Mouse (Mus musculus): Measurements from ENCODE around the gene Gm5741. TPM values are rescaled to one million over a fixed set of nuclear protein-coding genes. Genes with fewer than 3 reads are reported as not detected.

Gene Gm5741
- total and polyA plus RNA-seq, 2 experiments from 2014 or later: 2.2 TPM; not detected in 1

GRCm38 (mm10) chr8:85025098-85025932 lies 42.5 kb downstream of the Gm5741 start, which contains the start of gene Asna1:
Asna1 (minus strand) TSS chr8:85025281.
- DNase-seq (ENCODE audit: low spot score) (peak; percentile 96), ATAC-seq (ENCODE audit: low FRiP score) (peak; percentile 90)
- no peak for TF ChIP-seq CTCF (IDR thresholded peaks at IDR 0.05)
- WGBS: 8% methylated on average over 30 of the region's 30 CpGs
- Histone ChIP-seq H3K9ac (replicated peaks; ENCODE audit: low read length, poor library complexity, severe bottlenecking) (peak within 1 kb of the TSS; percentile 77), H3K27ac (ENCODE audit: low read depth, low read length) (peak within 1 kb of the TSS; percentile 59; the same call in 1 of the 2 replicates), H3K4me3 (ENCODE audit: low read depth, low read length) (peak within 1 kb of the TSS; percentile 98), H3K4me1 (ENCODE audit: insufficient read depth, low read length) (peaks cover 11% of the 10 kb centered on the region), H3K4me2 (ENCODE audit: low read depth, low read length, poor library complexity, severe bottlenecking) (peak within 1 kb of the TSS; percentile 92), H3K27me3 (ENCODE audit: insufficient read depth, low read length) (no peaks in the 10 kb centered on the region), H3K36me3 (ENCODE audit: insufficient read depth, low read length) (peaks cover 15% of the 10 kb centered on the region), H3K9me3 (ENCODE audit: low read length) (no peaks in the 10 kb centered on the region)

GRCm38 (mm10) chr8:85023846-85024245 lies 43.9 kb downstream of the Gm5741 start:
- Histone ChIP-seq H3K27ac (ENCODE audit: low read depth, low read length) (no peak overlapping the region), H3K9me3 (ENCODE audit: low read length) (no peaks in the 10 kb centered on the region), H3K36me3 (ENCODE audit: insufficient read depth, low read length) (peaks cover 22% of the 10 kb centered on the region), H3K9ac (replicated peaks; ENCODE audit: low read length, poor library complexity, severe bottlenecking) (no peak overlapping the region), H3K4me1 (ENCODE audit: insufficient read depth, low read length) (peaks cover 11% of the 10 kb centered on the region), H3K4me2 (ENCODE audit: low read depth, low read length, poor library complexity, severe bottlenecking) (peak overlapping the region; percentile 92; the same call in 1 of the 2 replicates), H3K4me3 (ENCODE audit: low read depth, low read length) (peak overlapping the region; percentile 98; the same call in 1 of the 2 replicates), H3K27me3 (ENCODE audit: insufficient read depth, low read length) (no peaks in the 10 kb centered on the region)
- no peak for TF ChIP-seq CTCF (IDR thresholded peaks at IDR 0.05)
- WGBS: 99% methylated on average over 3 of the region's 3 CpGs
- ATAC-seq (ENCODE audit: low FRiP score) (no peak), DNase-seq (ENCODE audit: low spot score) (no peak)

- H3K27ac ChIP-seq (ENCODE audit: low read depth, low read length): no peak overlapping the region
- no peak for DNase-seq (ENCODE audit: low spot score)
- H3K9ac ChIP-seq (replicated peaks; ENCODE audit: low read length, poor library complexity, severe bottlenecking): no peak overlapping the region
- H3K27me3 ChIP-seq (ENCODE audit: insufficient read depth, low read length): no peaks in the 10 kb centered on the region
- ATAC-seq (ENCODE audit: low FRiP score): no peak
- H3K4me3 ChIP-seq (ENCODE audit: low read depth, low read length): no peak overlapping the region
- WGBS: 96% methylated on average over 3 of the region's 3 CpGs
- peaks cover 4% of the 10 kb centered on the region; the same call in 1 of the 2 replicates for H3K4me1 ChIP-seq (ENCODE audit: insufficient read depth, low read length)
- peak; percentile 31 for TF ChIP-seq CTCF (IDR thresholded peaks at IDR 0.05)
- no peaks in the 10 kb centered on the region for H3K9me3 ChIP-seq (ENCODE audit: low read length)
- peaks cover 33% of the 10 kb centered on the region for H3K36me3 ChIP-seq (ENCODE audit: insufficient read depth, low read length)
- H3K4me2 ChIP-seq (ENCODE audit: low read depth, low read length, poor library complexity, severe bottlenecking): no peak overlapping the region
Measured at GRCm38 (mm10) chr8:85021514-85022055, 46.2 kb downstream of the Gm5741 start.

Small RNAs within 50 kb of the gene (microRNA-seq; reads per million reads assigned to microRNA genes)
- gene Gm23388 (ENCODE audit: borderline number of aligned reads) (not detected), gene Mir7070 (ENCODE audit: borderline number of aligned reads) (3.4 reads per million, percentile 2 among the genes with 10 or more reads in this experiment)

Other genes with a start within 250 kb of the Gm5741 start
- gene Dand5, start 245.2 kb downstream of the Gm5741 start, total RNA-seq (2014; rRNA removed): 7.6 and 7.7 TPM in 2 replicates
- gene Dand5, start 245.2 kb downstream of the Gm5741 start, polyA plus RNA-seq (2015; fragmentation: Nextera tagmentation; extraction: Ambion mirVana): 12.6 and 14.5 TPM in 2 replicates
- gene Gadd45gip1, start 236.5 kb downstream of the Gm5741 start, total RNA-seq (2014; rRNA removed): 27.5 and 28.2 TPM in 2 replicates
- 42.9 and 45.1 TPM in 2 replicates for gene Gadd45gip1, start 236.5 kb downstream of the Gm5741 start, polyA plus RNA-seq (2015; fragmentation: Nextera tagmentation; extraction: Ambion mirVana)
- 43.8 and 57.5 TPM in 2 replicates for gene Rad23a, start 227.3 kb downstream of the Gm5741 start, total RNA-seq (2014; rRNA removed)
- gene Rad23a, start 227.3 kb downstream of the Gm5741 start, polyA plus RNA-seq (2015; fragmentation: Nextera tagmentation; extraction: Ambion mirVana): 83.5 and 88.3 TPM in 2 replicates
- gene Calr, start 221.0 kb downstream of the Gm5741 start, total RNA-seq (2014; rRNA removed): 369 and 436 TPM in 2 replicates
- gene Calr, start 221.0 kb downstream of the Gm5741 start, polyA plus RNA-seq (2015; fragmentation: Nextera tagmentation; extraction: Ambion mirVana): 444 and 445 TPM in 2 replicates
- gene Farsa, start 211.0 kb downstream of the Gm5741 start, total RNA-seq (2014; rRNA removed): 74.8 and 84.6 TPM in 2 replicates
- gene Farsa, start 211.0 kb downstream of the Gm5741 start, polyA plus RNA-seq (2015; fragmentation: Nextera tagmentation; extraction: Ambion mirVana): 92.7 and 103 TPM in 2 replicates
- 29.5 and 31.7 TPM in 2 replicates for gene Syce2, start 195.9 kb downstream of the Gm5741 start, total RNA-seq (2014; rRNA removed)
- 56.2 and 61.4 TPM in 2 replicates for gene Syce2, start 195.9 kb downstream of the Gm5741 start, polyA plus RNA-seq (2015; fragmentation: Nextera tagmentation; extraction: Ambion mirVana)
- 22.1 and 30.5 TPM in 2 replicates for gene Gcdh, start 174.1 kb downstream of the Gm5741 start, total RNA-seq (2014; rRNA removed)
- 33.2 and 35.3 TPM in 2 replicates for gene Gcdh, start 174.1 kb downstream of the Gm5741 start, polyA plus RNA-seq (2015; fragmentation: Nextera tagmentation; extraction: Ambion mirVana)
- 0.52 TPM in 1 of 2 replicates, not detected in the other for gene Klf1, start 166.1 kb downstream of the Gm5741 start, total RNA-seq (2014; rRNA removed)
- gene Klf1, start 166.1 kb downstream of the Gm5741 start, polyA plus RNA-seq (2015; fragmentation: Nextera tagmentation; extraction: Ambion mirVana): 0.36 and 0.52 TPM in 2 replicates
- 4.3 and 5.7 TPM in 2 replicates for gene Dnase2a, start 159.4 kb downstream of the Gm5741 start, total RNA-seq (2014; rRNA removed)
- 6.7 and 8.2 TPM in 2 replicates for gene Dnase2a, start 159.4 kb downstream of the Gm5741 start, polyA plus RNA-seq (2015; fragmentation: Nextera tagmentation; extraction: Ambion mirVana)
- 85.9 and 92.0 TPM in 2 replicates for gene Mast1, start 130.6 kb downstream of the Gm5741 start, total RNA-seq (2014; rRNA removed)
- gene Mast1, start 130.6 kb downstream of the Gm5741 start, polyA plus RNA-seq (2015; fragmentation: Nextera tagmentation; extraction: Ambion mirVana): 79.8 and 89.0 TPM in 2 replicates
- 4.5 and 6.2 TPM in 2 replicates for gene Rtbdn, start 121.0 kb downstream of the Gm5741 start, total RNA-seq (2014; rRNA removed)
- 4.8 and 5.3 TPM in 2 replicates for gene Rtbdn, start 121.0 kb downstream of the Gm5741 start, polyA plus RNA-seq (2015; fragmentation: Nextera tagmentation; extraction: Ambion mirVana)
- not detected in 2 replicates for gene Gm49661, start 98.5 kb downstream of the Gm5741 start, total RNA-seq (2014; rRNA removed)
- not detected in 2 replicates for gene Gm49661, start 98.5 kb downstream of the Gm5741 start, polyA plus RNA-seq (2015; fragmentation: Nextera tagmentation; extraction: Ambion mirVana)
- gene Prdx2, start 98.4 kb downstream of the Gm5741 start, total RNA-seq (2014; rRNA removed): 720 and 802 TPM in 2 replicates
- gene Prdx2, start 98.4 kb downstream of the Gm5741 start, polyA plus RNA-seq (2015; fragmentation: Nextera tagmentation; extraction: Ambion mirVana): 904 and 934 TPM in 2 replicates
- gene Rnaseh2a, start 98.2 kb downstream of the Gm5741 start, total RNA-seq (2014; rRNA removed): 40.5 and 48.9 TPM in 2 replicates
- 36.5 and 39.7 TPM in 2 replicates for gene Rnaseh2a, start 98.2 kb downstream of the Gm5741 start, polyA plus RNA-seq (2015; fragmentation: Nextera tagmentation; extraction: Ambion mirVana)
- gene Junb, start 89.3 kb downstream of the Gm5741 start, total RNA-seq (2014; rRNA removed): 11.3 and 15.9 TPM in 2 replicates
- 5.3 and 6.1 TPM in 2 replicates for gene Junb, start 89.3 kb downstream of the Gm5741 start, polyA plus RNA-seq (2015; fragmentation: Nextera tagmentation; extraction: Ambion mirVana)
- 21.4 and 32.5 TPM in 2 replicates for gene Hook2, start 77.4 kb downstream of the Gm5741 start, total RNA-seq (2014; rRNA removed)
- gene Hook2, start 77.4 kb downstream of the Gm5741 start, polyA plus RNA-seq (2015; fragmentation: Nextera tagmentation; extraction: Ambion mirVana): 40.1 and 41.3 TPM in 2 replicates
- 0.47 TPM in 1 of 2 replicates, not detected in the other for gene Best2, start 53.5 kb downstream of the Gm5741 start, total RNA-seq (2014; rRNA removed)
- gene Best2, start 53.5 kb downstream of the Gm5741 start, polyA plus RNA-seq (2015; fragmentation: Nextera tagmentation; extraction: Ambion mirVana): 0.15 and 0.27 TPM in 2 replicates
- 123 and 172 TPM in 2 replicates for gene Asna1, start 42.7 kb downstream of the Gm5741 start, total RNA-seq (2014; rRNA removed)
- 137 and 151 TPM in 2 replicates for gene Asna1, start 42.7 kb downstream of the Gm5741 start, polyA plus RNA-seq (2015; fragmentation: Nextera tagmentation; extraction: Ambion mirVana)
- gene Trir, start 41.2 kb downstream of the Gm5741 start, total RNA-seq (2014; rRNA removed): 266 and 292 TPM in 2 replicates
- 144 and 145 TPM in 2 replicates for gene Trir, start 41.2 kb downstream of the Gm5741 start, polyA plus RNA-seq (2015; fragmentation: Nextera tagmentation; extraction: Ambion mirVana)
- gene Tnpo2, start 31.1 kb downstream of the Gm5741 start, total RNA-seq (2014; rRNA removed): 173 and 174 TPM in 2 replicates
- gene Tnpo2, start 31.1 kb downstream of the Gm5741 start, polyA plus RNA-seq (2015; fragmentation: Nextera tagmentation; extraction: Ambion mirVana): 53.5 and 53.7 TPM in 2 replicates
- gene Fbxw9, start 7.9 kb downstream of the Gm5741 start, total RNA-seq (2014; rRNA removed): 113 and 120 TPM in 2 replicates
- gene Fbxw9, start 7.9 kb downstream of the Gm5741 start, polyA plus RNA-seq (2015; fragmentation: Nextera tagmentation; extraction: Ambion mirVana): 92.1 and 97.1 TPM in 2 replicates
- 66.3 and 77.1 TPM in 2 replicates for gene Dhps, start 3.8 kb upstream of the Gm5741 start, total RNA-seq (2014; rRNA removed)
- gene Dhps, start 3.8 kb upstream of the Gm5741 start, polyA plus RNA-seq (2015; fragmentation: Nextera tagmentation; extraction: Ambion mirVana): 128 and 129 TPM in 2 replicates
- 92.6 and 105 TPM in 2 replicates for gene Wdr83os, start 12.8 kb upstream of the Gm5741 start, total RNA-seq (2014; rRNA removed)
- 129 and 137 TPM in 2 replicates for gene Wdr83os, start 12.8 kb upstream of the Gm5741 start, polyA plus RNA-seq (2015; fragmentation: Nextera tagmentation; extraction: Ambion mirVana)
- gene Wdr83, start 13.3 kb upstream of the Gm5741 start, total RNA-seq (2014; rRNA removed): 27.4 and 34.1 TPM in 2 replicates
- 37.0 and 39.9 TPM in 2 replicates for gene Wdr83, start 13.3 kb upstream of the Gm5741 start, polyA plus RNA-seq (2015; fragmentation: Nextera tagmentation; extraction: Ambion mirVana)
- gene Man2b1, start 15.3 kb upstream of the Gm5741 start, total RNA-seq (2014; rRNA removed): 29.7 and 33.7 TPM in 2 replicates
- 18.7 and 19.7 TPM in 2 replicates for gene Man2b1, start 15.3 kb upstream of the Gm5741 start, polyA plus RNA-seq (2015; fragmentation: Nextera tagmentation; extraction: Ambion mirVana)
- 2.6 and 4.9 TPM in 2 replicates for gene Zfp791, start 55.1 kb upstream of the Gm5741 start, total RNA-seq (2014; rRNA removed)
- 2.3 and 2.7 TPM in 2 replicates for gene Zfp791, start 55.1 kb upstream of the Gm5741 start, polyA plus RNA-seq (2015; fragmentation: Nextera tagmentation; extraction: Ambion mirVana)
- not detected in 2 replicates for gene Cks1brt, start 83.9 kb upstream of the Gm5741 start, total RNA-seq (2014; rRNA removed)
- gene Cks1brt, start 83.9 kb upstream of the Gm5741 start, polyA plus RNA-seq (2015; fragmentation: Nextera tagmentation; extraction: Ambion mirVana): not detected in 2 replicates
- not detected in 2 replicates for gene Olfr371, start 158.0 kb upstream of the Gm5741 start, total RNA-seq (2014; rRNA removed)
- gene Olfr371, start 158.0 kb upstream of the Gm5741 start, polyA plus RNA-seq (2015; fragmentation: Nextera tagmentation; extraction: Ambion mirVana): not detected in 2 replicates
- 33.4 and 42.6 TPM in 2 replicates for gene Orc6, start 231.7 kb upstream of the Gm5741 start, total RNA-seq (2014; rRNA removed)
- 60.0 and 65.7 TPM in 2 replicates for gene Orc6, start 231.7 kb upstream of the Gm5741 start, polyA plus RNA-seq (2015; fragmentation: Nextera tagmentation; extraction: Ambion mirVana)
- gene Vps35, start 231.8 kb upstream of the Gm5741 start, total RNA-seq (2014; rRNA removed): 121 and 136 TPM in 2 replicates
- 154 TPM in 2 replicates for gene Vps35, start 231.8 kb upstream of the Gm5741 start, polyA plus RNA-seq (2015; fragmentation: Nextera tagmentation; extraction: Ambion mirVana)

Data from midbrain, postnatal 0 days (tissue).